Mouse (Mus musculus): ENCODE measurements around the gene Pmm2.

- no peak for TF ChIP-seq CTCF (IDR thresholded peaks at IDR 0.05; ENCODE audit: low read depth, low read length)
- no peak for TF ChIP-seq POLR2A (IDR thresholded peaks at IDR 0.05; ENCODE audit: insufficient read depth, low read length)
Measured at GRCm38 (mm10) chr16:8595411-8595810, 42.1 kb upstream of the Pmm2 start.
